Mouse (Mus musculus): ENCODE measurements at regions not wholly inside any gene's neighbourhood (a gene's known extent, or its start where the extent isn't known, plus 50 kb on each side); places are given as distances from the start of the nearest gene placed in this dataset.

DNA sequence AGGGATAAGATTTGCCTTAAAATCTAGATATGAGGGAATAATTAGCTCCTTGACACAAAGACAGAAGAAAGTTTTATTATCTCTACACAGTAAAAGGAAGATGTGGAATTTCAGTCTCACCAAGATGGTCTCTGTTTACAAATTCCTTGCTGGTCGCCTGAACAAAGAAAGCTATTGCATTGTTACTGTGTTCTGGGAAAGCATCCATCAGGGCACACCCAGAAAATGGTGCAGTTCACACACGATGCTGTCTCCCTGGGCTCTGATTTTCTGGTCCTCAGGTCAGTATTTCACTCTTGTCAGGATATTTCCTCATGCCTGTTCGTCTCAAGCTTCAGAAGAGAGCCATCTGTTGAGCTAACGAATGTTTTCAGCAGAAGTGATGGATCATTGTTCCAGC lies 267.2 kb upstream of the Gadl1 start:
- Histone ChIP-seq H3K9ac (ENCODE audit: low read depth, low read length) (no peak overlapping the region), H3K4me1 (replicated peaks; ENCODE audit: control insufficient read depth, insufficient read depth, low read length) (no peaks in the 10 kb centered on the region), H3K4me3 (ENCODE audit: low read depth, low read length) (no peak overlapping the region), H3K9me3 (ENCODE audit: control insufficient read depth, low read length) (no peaks in the 10 kb centered on the region), H3K36me3 (ENCODE audit: control insufficient read depth, insufficient read depth, low read length) (no peaks in the 10 kb centered on the region), H3K4me2 (replicated peaks; ENCODE audit: low read depth, low read length) (no peak overlapping the region), H3K27me3 (ENCODE audit: control insufficient read depth, insufficient read depth, low read length) (no peaks in the 10 kb centered on the region), H3K27ac (ENCODE audit: low read depth, low read length) (no peak overlapping the region)
- 46% methylated on average over 4 of the region's 4 CpGs for WGBS
- DNase-seq (ENCODE audit: low spot score) (no peak), ATAC-seq (ENCODE audit: low FRiP score) (no peak)

DNA sequence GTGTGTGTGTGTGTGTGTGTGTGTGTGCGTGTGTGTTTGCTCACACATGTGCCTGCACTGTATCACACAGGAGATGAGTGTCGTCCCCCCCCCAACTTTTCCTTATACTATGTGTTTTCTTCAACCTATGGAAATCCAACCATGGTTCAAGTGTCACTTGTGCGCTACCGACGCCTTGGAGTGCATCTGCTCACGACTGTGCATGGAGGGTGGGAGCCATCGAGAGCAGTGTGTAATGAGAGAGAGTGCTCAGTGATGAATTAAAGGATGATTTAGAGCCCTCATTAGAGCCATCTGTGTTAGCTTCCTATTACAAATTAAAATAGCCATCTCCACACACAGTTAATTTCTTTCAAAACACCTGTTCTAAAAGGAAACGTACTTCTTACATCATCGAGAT lies 264.3 kb upstream of the Gadl1 start:
- Histone ChIP-seq H3K36me3 (ENCODE audit: control insufficient read depth, insufficient read depth, low read length) (no peaks in the 10 kb centered on the region), H3K9ac (ENCODE audit: low read depth, low read length) (no peak overlapping the region), H3K4me2 (replicated peaks; ENCODE audit: low read depth, low read length) (no peak overlapping the region), H3K27ac (ENCODE audit: low read depth, low read length) (no peak overlapping the region), H3K27me3 (ENCODE audit: control insufficient read depth, insufficient read depth, low read length) (no peaks in the 10 kb centered on the region), H3K9me3 (ENCODE audit: control insufficient read depth, low read length) (no peaks in the 10 kb centered on the region), H3K4me3 (ENCODE audit: low read depth, low read length) (no peak overlapping the region), H3K4me1 (replicated peaks; ENCODE audit: control insufficient read depth, insufficient read depth, low read length) (no peaks in the 10 kb centered on the region)
- no peak for DNase-seq (ENCODE audit: low spot score)
- WGBS, result 85% methylated on average over 9 of the region's 9 CpGs
- ATAC-seq (ENCODE audit: low FRiP score), result no peak

DNA sequence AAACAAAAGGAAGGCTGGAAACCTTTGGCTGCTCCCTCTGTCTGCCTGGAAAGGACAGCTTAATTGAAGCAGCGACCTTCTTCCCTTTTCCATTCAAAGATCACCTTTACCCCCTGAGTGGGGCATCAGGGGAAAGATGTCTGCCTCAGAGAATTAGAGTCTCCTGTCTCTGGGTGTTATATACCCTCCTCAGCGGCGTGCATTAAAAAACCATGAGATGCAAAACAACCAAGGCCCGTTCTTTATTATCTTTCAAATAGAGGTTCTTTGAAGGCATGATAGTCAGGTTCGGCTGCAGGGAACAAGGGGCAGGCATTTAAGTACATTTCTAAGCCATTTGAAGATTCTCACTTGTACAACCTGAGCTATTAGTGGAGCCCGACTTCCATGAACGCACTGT lies 263.0 kb upstream of the Gadl1 start:
- no peak for DNase-seq (ENCODE audit: low spot score)
- ATAC-seq (ENCODE audit: low FRiP score), result no peak
- H3K36me3 ChIP-seq (ENCODE audit: control insufficient read depth, insufficient read depth, low read length), result no peaks in the 10 kb centered on the region
- no peak overlapping the region for H3K4me3 ChIP-seq (ENCODE audit: low read depth, low read length)
- H3K9me3 ChIP-seq (ENCODE audit: control insufficient read depth, low read length), result no peaks in the 10 kb centered on the region
- H3K4me1 ChIP-seq (replicated peaks; ENCODE audit: control insufficient read depth, insufficient read depth, low read length), result no peaks in the 10 kb centered on the region
- no peaks in the 10 kb centered on the region for H3K27me3 ChIP-seq (ENCODE audit: control insufficient read depth, insufficient read depth, low read length)
- H3K27ac ChIP-seq (ENCODE audit: low read depth, low read length), result 0 out of 2 replicates have a peak overlapping the region, but pooled peaks have one; percentile 3
- no peak overlapping the region for H3K4me2 ChIP-seq (replicated peaks; ENCODE audit: low read depth, low read length)
- 44% methylated on average over 7 of the region's 7 CpGs for WGBS
- H3K9ac ChIP-seq (ENCODE audit: low read depth, low read length), result no peak overlapping the region

DNA sequence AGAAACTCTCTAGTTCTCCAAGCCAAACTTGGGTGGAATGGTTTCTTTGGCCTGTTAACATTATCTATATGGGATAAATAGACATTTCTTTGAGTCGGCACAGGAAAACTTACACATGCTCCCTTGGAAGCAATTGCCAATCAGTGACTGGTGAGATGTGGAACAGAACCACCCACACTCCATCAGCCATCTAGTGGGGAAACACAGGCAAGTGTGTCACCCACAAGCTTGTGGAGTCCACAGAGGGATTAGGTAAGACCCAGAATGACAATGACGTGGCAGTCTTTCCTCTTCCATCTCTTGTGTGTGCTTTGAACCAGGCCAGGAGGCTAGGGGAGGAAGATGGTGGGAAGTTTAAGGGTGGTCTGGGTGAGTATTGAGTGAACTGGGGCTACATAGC lies 257.5 kb upstream of the Gadl1 start:
- ATAC-seq (ENCODE audit: low FRiP score), result no peak
- H3K4me3 ChIP-seq (ENCODE audit: low read depth, low read length), result no peak overlapping the region
- no peaks in the 10 kb centered on the region for H3K27me3 ChIP-seq (ENCODE audit: control insufficient read depth, insufficient read depth, low read length)
- H3K4me2 ChIP-seq (replicated peaks; ENCODE audit: low read depth, low read length), result no peak overlapping the region
- no peak overlapping the region for H3K9ac ChIP-seq (ENCODE audit: low read depth, low read length)
- no peaks in the 10 kb centered on the region for H3K36me3 ChIP-seq (ENCODE audit: control insufficient read depth, insufficient read depth, low read length)
- 92% methylated on average over 2 of the region's 2 CpGs for WGBS
- H3K9me3 ChIP-seq (ENCODE audit: control insufficient read depth, low read length), result no peaks in the 10 kb centered on the region
- H3K27ac ChIP-seq (ENCODE audit: low read depth, low read length), result no peak overlapping the region
- DNase-seq (ENCODE audit: low spot score), result no peak
- H3K4me1 ChIP-seq (replicated peaks; ENCODE audit: control insufficient read depth, insufficient read depth, low read length), result no peaks in the 10 kb centered on the region

GRCm38 (mm10) chr9:115653116-115653515 lies 256.1 kb upstream of the Gadl1 start:
- no peak for DNase-seq (ENCODE audit: low spot score)

DNA sequence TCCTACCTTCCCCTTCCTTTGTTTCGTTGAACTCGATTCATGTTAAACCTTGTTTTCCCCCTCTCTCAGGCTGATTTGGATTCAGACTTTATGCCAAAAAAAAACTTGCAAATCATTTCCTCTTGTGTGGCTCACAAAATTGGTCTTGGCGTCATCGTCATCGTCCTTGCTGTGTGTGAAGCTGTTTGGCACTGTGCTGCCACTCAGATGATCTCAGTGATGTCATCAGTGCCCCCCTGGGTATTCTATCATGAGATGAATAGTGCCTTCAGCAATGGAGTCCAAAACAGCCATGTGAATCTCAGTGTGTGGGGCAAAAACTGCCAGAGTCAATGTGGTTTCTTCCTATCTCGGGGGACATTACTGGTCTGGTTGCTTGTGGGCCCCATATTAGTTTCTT lies 254.3 kb upstream of the Gadl1 start:
- Histone ChIP-seq H3K27me3 (ENCODE audit: control insufficient read depth, insufficient read depth, low read length) (no peaks in the 10 kb centered on the region), H3K9ac (ENCODE audit: low read depth, low read length) (no peak overlapping the region), H3K4me2 (replicated peaks; ENCODE audit: low read depth, low read length) (no peak overlapping the region), H3K4me1 (replicated peaks; ENCODE audit: control insufficient read depth, insufficient read depth, low read length) (no peaks in the 10 kb centered on the region), H3K9me3 (ENCODE audit: control insufficient read depth, low read length) (no peaks in the 10 kb centered on the region), H3K27ac (ENCODE audit: low read depth, low read length) (no peak overlapping the region), H3K36me3 (ENCODE audit: control insufficient read depth, insufficient read depth, low read length) (no peaks in the 10 kb centered on the region), H3K4me3 (ENCODE audit: low read depth, low read length) (no peak overlapping the region)
- no peak for DNase-seq (ENCODE audit: low spot score)
- 91% methylated on average over 6 of the region's 6 CpGs for WGBS
- no peak for ATAC-seq (ENCODE audit: low FRiP score)

More at GRCm38 (mm10) chr9:115653116-115653515, 256.1 kb upstream of the Gadl1 start:
- WGBS, result 96% methylated on average over 5 of the region's 5 CpGs
- no peaks in the 10 kb centered on the region for H3K27me3 ChIP-seq (ENCODE audit: control insufficient read depth, insufficient read depth, low read length)
- no peak for ATAC-seq (ENCODE audit: low FRiP score)
- H3K27ac ChIP-seq (ENCODE audit: low read depth, low read length), result no peak overlapping the region
- H3K4me3 ChIP-seq (ENCODE audit: low read depth, low read length), result no peak overlapping the region
- no peaks in the 10 kb centered on the region for H3K4me1 ChIP-seq (replicated peaks; ENCODE audit: control insufficient read depth, insufficient read depth, low read length)
- no peak overlapping the region for H3K4me2 ChIP-seq (replicated peaks; ENCODE audit: low read depth, low read length)
- H3K9me3 ChIP-seq (ENCODE audit: control insufficient read depth, low read length), result no peaks in the 10 kb centered on the region
- no peaks in the 10 kb centered on the region for H3K36me3 ChIP-seq (ENCODE audit: control insufficient read depth, insufficient read depth, low read length)
- H3K9ac ChIP-seq (ENCODE audit: low read depth, low read length), result no peak overlapping the region

DNA sequence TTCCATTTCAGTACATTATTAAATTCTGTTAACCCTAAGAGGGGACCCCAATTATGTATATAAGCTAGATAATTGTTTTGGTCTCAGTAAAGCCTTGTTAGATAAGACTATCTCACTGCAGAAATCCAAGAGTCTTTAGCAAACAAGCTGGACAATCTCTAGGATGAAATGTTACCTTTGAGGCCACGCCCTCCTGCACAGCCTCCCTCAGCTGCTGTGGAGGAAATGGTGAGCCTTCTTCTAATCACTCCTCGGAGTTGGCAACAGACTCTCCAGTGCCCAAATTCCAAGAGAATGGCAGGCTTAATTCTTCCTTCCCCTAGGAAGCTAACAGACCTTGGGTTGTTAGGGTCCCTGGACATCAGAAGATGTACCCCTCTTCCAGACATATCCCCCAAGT lies 252.7 kb upstream of the Gadl1 start:
- H3K4me2 ChIP-seq (replicated peaks; ENCODE audit: low read depth, low read length), result no peak overlapping the region
- H3K4me1 ChIP-seq (replicated peaks; ENCODE audit: control insufficient read depth, insufficient read depth, low read length), result no peaks in the 10 kb centered on the region
- DNase-seq (ENCODE audit: low spot score), result no peak
- H3K36me3 ChIP-seq (ENCODE audit: control insufficient read depth, insufficient read depth, low read length), result no peaks in the 10 kb centered on the region
- no peaks in the 10 kb centered on the region for H3K27me3 ChIP-seq (ENCODE audit: control insufficient read depth, insufficient read depth, low read length)
- no peak overlapping the region for H3K4me3 ChIP-seq (ENCODE audit: low read depth, low read length)
- ATAC-seq (ENCODE audit: low FRiP score), result no peak
- WGBS, result 82% methylated on average over 2 of the region's 2 CpGs
- no peaks in the 10 kb centered on the region for H3K9me3 ChIP-seq (ENCODE audit: control insufficient read depth, low read length)
- H3K27ac ChIP-seq (ENCODE audit: low read depth, low read length), result no peak overlapping the region
- H3K9ac ChIP-seq (ENCODE audit: low read depth, low read length), result no peak overlapping the region

DNA sequence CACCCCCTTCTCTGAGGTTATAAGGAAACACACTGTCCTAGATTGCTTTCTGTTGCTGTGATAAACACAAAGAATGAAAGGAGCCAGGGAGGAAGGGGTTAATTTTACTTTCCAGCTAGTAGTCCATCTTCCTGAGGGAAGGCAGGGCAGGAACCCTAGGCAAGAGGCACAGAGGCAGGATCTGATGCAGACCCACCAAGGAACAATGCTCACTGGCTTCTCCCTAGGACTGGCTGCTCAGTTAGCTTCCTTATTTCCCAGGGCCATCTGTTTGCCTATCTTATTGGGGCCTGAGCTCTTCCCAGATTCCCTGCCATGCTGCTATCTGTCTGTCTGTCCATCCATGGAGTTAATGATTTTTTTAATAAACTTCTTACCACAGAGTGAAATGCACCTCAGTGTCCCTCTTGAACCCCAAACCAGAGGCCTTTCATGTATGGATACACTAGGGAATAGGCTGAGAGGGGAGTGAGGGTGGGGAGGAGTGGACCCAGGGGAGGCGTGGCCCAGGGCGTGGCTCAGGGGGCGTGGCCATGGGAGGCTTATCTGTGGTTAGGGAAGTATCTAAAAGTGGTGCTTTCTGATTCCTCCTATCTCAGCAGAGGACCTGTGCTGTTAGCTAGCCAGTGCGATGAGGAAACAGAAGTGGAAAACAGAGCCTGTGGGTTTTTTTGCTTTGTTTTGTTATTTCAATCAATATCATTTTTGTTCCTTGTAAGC lies 252.1 kb upstream of the Gadl1 start:
- Histone ChIP-seq H3K4me2 (replicated peaks; ENCODE audit: low read depth, low read length) (no peak overlapping the region), H3K27me3 (ENCODE audit: control insufficient read depth, insufficient read depth, low read length) (no peaks in the 10 kb centered on the region), H3K27ac (ENCODE audit: low read depth, low read length) (no peak overlapping the region), H3K9ac (ENCODE audit: low read depth, low read length) (no peak overlapping the region), H3K36me3 (ENCODE audit: control insufficient read depth, insufficient read depth, low read length) (no peaks in the 10 kb centered on the region), H3K9me3 (ENCODE audit: control insufficient read depth, low read length) (no peaks in the 10 kb centered on the region), H3K4me1 (replicated peaks; ENCODE audit: control insufficient read depth, insufficient read depth, low read length) (no peaks in the 10 kb centered on the region), H3K4me3 (ENCODE audit: low read depth, low read length) (no peak overlapping the region)
- WGBS, result 67% methylated on average over 4 of the region's 4 CpGs
- ATAC-seq (ENCODE audit: low FRiP score) (no peak), DNase-seq (ENCODE audit: low spot score) (no peak)

- 80% methylated on average over 5 of the region's 5 CpGs for WGBS
- Histone ChIP-seq H3K4me3 (ENCODE audit: low read depth, low read length) (no peak overlapping the region), H3K27ac (ENCODE audit: low read depth, low read length) (no peak overlapping the region), H3K9ac (ENCODE audit: low read depth, low read length) (no peak overlapping the region), H3K4me1 (replicated peaks; ENCODE audit: control insufficient read depth, insufficient read depth, low read length) (no peaks in the 10 kb centered on the region), H3K9me3 (ENCODE audit: control insufficient read depth, low read length) (no peaks in the 10 kb centered on the region), H3K27me3 (ENCODE audit: control insufficient read depth, insufficient read depth, low read length) (no peaks in the 10 kb centered on the region), H3K4me2 (replicated peaks; ENCODE audit: low read depth, low read length) (no peak overlapping the region), H3K36me3 (ENCODE audit: control insufficient read depth, insufficient read depth, low read length) (no peaks in the 10 kb centered on the region)
- ATAC-seq (ENCODE audit: low FRiP score), result no peak
- no peak for DNase-seq (ENCODE audit: low spot score)
Observed at GRCm38 (mm10) chr9:115658477-115658876, 250.8 kb upstream of the Gadl1 start.

All from hindbrain, embryonic 11.5 days (tissue).